Mouse (Mus musculus) thymus, adult 2 months (tissue): ENCODE data around the gene Bahcc1.

ENCODE experiments used
- CTCF ChIP-seq: fragments of 200-500 bp; IDR thresholded peaks from 2 replicates; pipeline ENCODE4 v1.5.1; 2012; ENCODE audit warnings: mild to moderate bottlenecking, control low read depth, low read length, moderate library complexity, borderline replicate concordance; ENCODE audit not compliant: control insufficient read depth, poor library complexity, insufficient read depth; ENCODE audit errors: extremely low read depth
- POLR2A ChIP-seq: fragments of 200-500 bp; IDR thresholded peaks from 2 replicates; pipeline ENCODE4 v1.6.1; 2012; ENCODE audit warnings: mild to moderate bottlenecking, low read length, control low read depth, moderate library complexity; ENCODE audit not compliant: control insufficient read depth, poor library complexity, insufficient read depth; ENCODE audit errors: extremely low read depth

- TF ChIP-seq CTCF (no peak), POLR2A (no peak)
Observed at GRCm38 (mm10) chr11:120234776-120235181, 2.0 kb downstream of the Bahcc1 start.
